ENCODE assay signal across 8 mouse cellular contexts in the genomic region with DNA sequence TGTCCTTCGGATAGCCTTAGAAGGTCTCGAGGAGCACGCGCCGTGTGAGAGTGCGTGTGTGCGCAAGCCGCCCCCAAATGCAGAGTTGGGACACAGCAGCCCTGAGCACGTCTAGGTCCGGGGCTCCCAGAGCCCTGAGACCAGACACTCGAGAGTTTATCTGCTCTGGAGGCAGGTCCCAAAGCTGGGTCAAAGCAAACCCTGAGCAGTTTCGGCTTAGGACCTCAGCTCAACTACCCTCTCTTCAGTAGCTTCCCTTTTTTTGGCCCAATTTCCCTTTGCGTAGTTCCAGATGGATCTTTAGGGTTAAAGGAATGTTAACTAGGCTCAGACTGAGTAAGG. TPM values are rescaled to one million over a fixed set of nuclear protein-coding genes. Genes with fewer than 3 reads are reported as not detected.
DNase-seq lines count a peak whose midpoint lies in the region; ATAC-seq lines count a peak whose summit lies in the region.

No protein-coding gene starts in this region.

- H3K27ac ChIP-seq in heart, embryonic 15.5 days, result no peak overlapping the region
- peak overlapping the region; percentile 86 for H3K27ac ChIP-seq in embryonic facial prominence, embryonic 10.5 days (replicated peaks)
- H3K27ac ChIP-seq in hindbrain, embryonic 12.5 days, result 0 out of 2 replicates have a peak overlapping the region, but pooled peaks have one; percentile 69
- H3K27ac ChIP-seq in midbrain, embryonic 13.5 days, result peak overlapping the region; percentile 77

- WGBS in heart, embryonic 15.5 days, result 9% methylated on average over 13 of the region's 13 CpGs
- WGBS in embryonic facial prominence, embryonic 10.5 days, result 5% methylated on average over 13 of the region's 13 CpGs
- WGBS in hindbrain, embryonic 12.5 days, result 10% methylated on average over 13 of the region's 13 CpGs
- WGBS in midbrain, embryonic 13.5 days, result 5% methylated on average over 13 of the region's 13 CpGs

- DNase-seq in heart, postnatal 4 days, result no peak
- no peak for DNase-seq in embryonic facial prominence, embryonic 10.5 days (ENCODE audit: low spot score)
- DNase-seq in T-cell, adult 2 months (ENCODE audit: low spot score), result no peak
- no peak for DNase-seq in retina, embryonic 14.5 days (ENCODE audit: low spot score)
- no peak for DNase-seq in kidney, adult 9 months

- H3K27me3 ChIP-seq in heart, embryonic 15.5 days, result peaks cover 57% of the 10 kb centered on the region
- peaks cover 70% of the 10 kb centered on the region for H3K27me3 ChIP-seq in embryonic facial prominence, embryonic 10.5 days (replicated peaks; ENCODE audit: low read depth, poor library complexity, severe bottlenecking)
- H3K27me3 ChIP-seq in hindbrain, embryonic 12.5 days, result peaks cover 9% of the 10 kb centered on the region; the same call in 1 of the 2 replicates
- H3K27me3 ChIP-seq in midbrain, embryonic 13.5 days, result peaks cover 11% of the 10 kb centered on the region

- peak overlapping the region; percentile 73 for H3K4me2 ChIP-seq in heart, embryonic 15.5 days
- H3K4me2 ChIP-seq in hindbrain, embryonic 12.5 days (replicated peaks), result peak overlapping the region; percentile 86
- H3K4me2 ChIP-seq in midbrain, embryonic 13.5 days (replicated peaks), result peak overlapping the region; percentile 81

- H3K4me1 ChIP-seq in heart, embryonic 15.5 days (replicated peaks), result peaks cover 13% of the 10 kb centered on the region
- H3K4me1 ChIP-seq in embryonic facial prominence, embryonic 10.5 days, result peaks cover 74% of the 10 kb centered on the region
- H3K4me1 ChIP-seq in hindbrain, embryonic 12.5 days, result peaks cover 64% of the 10 kb centered on the region
- peaks cover 54% of the 10 kb centered on the region for H3K4me1 ChIP-seq in midbrain, embryonic 13.5 days (replicated peaks)

- no peak for ATAC-seq in heart, embryonic 15.5 days (replicated peaks; ENCODE audit: insufficient number of reproducible peaks, insufficient read depth, low FRiP score, low read depth)
- ATAC-seq in hindbrain, embryonic 12.5 days (ENCODE audit: low FRiP score), result peak; percentile 30; the same call in 1 of the 2 replicates
- peak; percentile 46 for ATAC-seq in midbrain, embryonic 13.5 days

- H3K36me3 ChIP-seq in heart, embryonic 15.5 days, result no peaks in the 10 kb centered on the region
- no peaks in the 10 kb centered on the region for H3K36me3 ChIP-seq in embryonic facial prominence, embryonic 10.5 days (replicated peaks)
- no peaks in the 10 kb centered on the region for H3K36me3 ChIP-seq in hindbrain, embryonic 12.5 days
- H3K36me3 ChIP-seq in midbrain, embryonic 13.5 days, result no peaks in the 10 kb centered on the region

- H3K9ac ChIP-seq in heart, embryonic 15.5 days, result 0 out of 2 replicates have a peak overlapping the region, but pooled peaks have one; percentile 11
- peak overlapping the region; percentile 69 for H3K9ac ChIP-seq in hindbrain, embryonic 12.5 days
- peak overlapping the region; percentile 68 for H3K9ac ChIP-seq in midbrain, embryonic 13.5 days (replicated peaks)

- H3K4me3 ChIP-seq in heart, embryonic 15.5 days, result peak overlapping the region; percentile 39
- peak overlapping the region; percentile 50 for H3K4me3 ChIP-seq in embryonic facial prominence, embryonic 10.5 days
- peak overlapping the region; percentile 38 for H3K4me3 ChIP-seq in hindbrain, embryonic 12.5 days
- peak overlapping the region; percentile 43 for H3K4me3 ChIP-seq in midbrain, embryonic 13.5 days (replicated peaks)

- H3K9me3 ChIP-seq in heart, embryonic 15.5 days (replicated peaks), result no peaks in the 10 kb centered on the region
- H3K9me3 ChIP-seq in embryonic facial prominence, embryonic 10.5 days, result no peaks in the 10 kb centered on the region
- H3K9me3 ChIP-seq in hindbrain, embryonic 12.5 days (replicated peaks), result no peaks in the 10 kb centered on the region
- no peaks in the 10 kb centered on the region for H3K9me3 ChIP-seq in midbrain, embryonic 13.5 days

RNA-seq across cellular contexts. Expression of gene Nr2f1, which starts 11.2 kb away (rescaled TPM):
- 3.2 and 4.5 TPM in 2 replicates for polyA plus RNA-seq in heart, embryonic 15.5 days (2015; fragmentation: Nextera tagmentation; extraction: Ambion mirVana)
- total RNA-seq in heart, postnatal 4 days (2021), result 1 to 10 TPM; 4.6 to 4.8 TPM
- polyA plus RNA-seq in embryonic facial prominence, embryonic 10.5 days (2016; fragmentation: Nextera tagmentation; extraction: Ambion mirVana), result 54.4 and 58.6 TPM in 2 replicates
- polyA plus RNA-seq in hindbrain, embryonic 12.5 days (2016; fragmentation: Nextera tagmentation; extraction: Ambion mirVana), result 64.7 and 88.3 TPM in 2 replicates
- 76.9 and 83.2 TPM in 2 replicates for polyA plus RNA-seq in midbrain, embryonic 13.5 days (2015; fragmentation: Nextera tagmentation; extraction: Ambion mirVana)

Comparison
In these comparisons a context has a peak if more than half of its experiments do, and no peak if none do; other contexts are left out.
1. H3K9ac ChIP-seq: peak in every context shown above with its lines; median percentile 69 in hindbrain, embryonic 12.5 days; 68 in midbrain, embryonic 13.5 days; 11 in heart, embryonic 15.5 days.
2. RNA of gene Nr2f1, which starts 11.2 kb away (polyA plus RNA-seq): 64.7 to 88.3 TPM in hindbrain, embryonic 12.5 days, 76.9 to 83.2 TPM in midbrain, embryonic 13.5 days and 54.4 to 58.6 TPM in embryonic facial prominence, embryonic 10.5 days; 3.2 to 4.5 TPM in heart, embryonic 15.5 days; every median in the first group is over 10 times any median in the second.
3. Peak in every context shown above with its lines, with median percentiles within 50 percentile points of each other: H3K4me2 ChIP-seq and H3K4me3 ChIP-seq.